Mouse (Mus musculus): ENCODE results near the gene Ska3. TPM values are rescaled to one million over a fixed set of nuclear protein-coding genes. Genes with fewer than 3 reads are reported as not detected.

The Ska3 gene
- polyA plus RNA-seq, 1 experiment = not detected

DNA sequence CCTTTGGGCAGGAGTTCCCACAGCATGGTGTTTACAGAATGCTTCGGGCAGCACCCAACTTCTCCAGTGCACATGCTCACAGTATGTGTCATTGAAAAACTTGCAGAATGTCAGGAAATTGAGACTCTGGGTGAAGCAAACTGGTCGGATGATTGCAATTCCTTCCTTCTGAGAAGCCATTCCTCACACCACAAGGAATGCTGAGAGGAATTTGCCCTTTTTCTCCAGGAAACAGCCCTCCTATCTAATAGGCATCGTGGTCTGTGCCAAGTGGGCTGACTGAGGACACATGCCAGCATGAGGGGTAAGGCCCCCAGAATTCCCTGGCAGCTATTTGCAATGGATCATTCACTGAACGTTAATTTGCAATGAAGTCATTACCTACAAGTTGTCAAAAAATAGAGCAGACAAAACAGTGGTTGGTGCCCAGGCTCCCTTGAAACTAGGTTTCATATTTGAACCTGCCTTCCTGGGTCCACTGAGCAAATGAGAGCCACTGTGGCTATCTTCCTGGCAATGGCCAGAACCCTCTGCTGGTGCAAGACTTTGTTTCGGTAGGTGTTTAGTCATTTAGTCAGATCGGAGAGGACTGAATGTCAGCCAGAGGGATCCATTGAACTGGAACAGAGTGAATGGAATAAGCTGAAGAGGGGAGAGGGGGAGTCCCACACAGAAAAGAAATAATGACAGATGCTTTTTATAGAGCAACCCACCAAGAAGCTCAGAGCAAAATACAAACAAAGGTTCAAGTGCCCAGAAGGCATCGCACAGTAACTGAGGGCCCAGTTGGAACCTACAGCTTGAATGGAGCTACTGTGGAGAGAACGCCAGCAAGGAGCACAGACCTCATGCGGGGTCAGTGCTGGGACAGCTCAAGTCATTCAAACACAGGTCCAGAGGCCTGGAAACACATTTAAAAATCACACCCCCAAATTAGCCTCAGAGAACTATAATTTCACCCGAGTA, 65.3 kb downstream of the Ska3 start:
- H3K27ac ChIP-seq (replicated peaks; ENCODE audit: low read depth, low read length) = no peak overlapping the region
- H3K4me3 ChIP-seq (ENCODE audit: insufficient read depth, low read depth, low read length) = no peak overlapping the region
- H3K4me1 ChIP-seq (ENCODE audit: control insufficient read depth, insufficient read depth, insufficient read length, low read length) = no peaks in the 10 kb centered on the region

DNA sequence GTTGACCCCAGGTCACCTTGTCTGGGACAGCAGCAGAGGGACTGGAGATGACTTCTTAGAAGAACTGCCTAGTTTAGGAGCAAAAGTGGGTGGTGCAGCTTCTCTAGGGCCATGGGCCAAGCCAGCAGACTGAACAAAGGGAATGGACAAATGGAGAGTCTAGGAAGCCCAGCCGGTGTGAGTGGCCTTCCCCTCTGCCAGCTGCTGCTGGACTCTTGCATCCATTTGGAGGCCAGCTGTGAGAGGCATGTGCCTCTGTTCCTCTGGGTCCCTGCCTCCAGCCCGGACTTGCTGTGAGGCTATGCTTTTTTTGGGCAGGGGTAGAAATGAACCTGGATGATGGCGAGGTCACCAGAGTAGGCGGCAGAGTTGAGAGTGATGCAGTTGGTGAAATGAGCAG, 67.7 kb downstream of the Ska3 start, which contains the start of gene Lats2:
TSS of gene Lats2 (minus strand) at position 152 of the 400 bp plus-strand sequence.
- no peak within 1 kb of the TSS for H3K27ac ChIP-seq (replicated peaks; ENCODE audit: low read depth, low read length)

More for the DNA sequence above, 67.7 kb downstream of the Ska3 start, which contains the start of gene Lats2:
- H3K4me3 ChIP-seq (ENCODE audit: insufficient read depth, low read depth, low read length) = no peak within 1 kb of the TSS
- H3K4me1 ChIP-seq (ENCODE audit: control insufficient read depth, insufficient read depth, insufficient read length, low read length) = no peaks in the 10 kb centered on the region

Other genes starting within 250 kb of the Ska3 start
- 5.5 and 5.9 TPM in 2 replicates for gene Xpo4, start 160.8 kb downstream of the Ska3 start, polyA plus RNA-seq (2012; ENCODE audit: insufficient read depth, insufficient read length, missing spikeins)
- not detected in 2 replicates for gene Gm49361, start 80.1 kb downstream of the Ska3 start, polyA plus RNA-seq (2012; ENCODE audit: insufficient read depth, insufficient read length, missing spikeins)
- 19.5 and 20.1 TPM in 2 replicates for gene Lats2, start 67.8 kb downstream of the Ska3 start, polyA plus RNA-seq (2012; ENCODE audit: insufficient read depth, insufficient read length, missing spikeins)
- gene Sap18, start 28.0 kb downstream of the Ska3 start, polyA plus RNA-seq (2012; ENCODE audit: insufficient read depth, insufficient read length, missing spikeins) = 55.9 and 69.4 TPM in 2 replicates
- gene Mrpl57, start within 50 bp of the Ska3 start, polyA plus RNA-seq (2012; ENCODE audit: insufficient read depth, insufficient read length, missing spikeins) = 117 and 149 TPM in 2 replicates
- 5.1 and 11.0 TPM in 2 replicates for gene Zdhhc20, start 64.1 kb upstream of the Ska3 start, polyA plus RNA-seq (2012; ENCODE audit: insufficient read depth, insufficient read length, missing spikeins)
- 35.7 and 41.8 TPM in 2 replicates for gene Micu2, start 173.1 kb upstream of the Ska3 start, polyA plus RNA-seq (2012; ENCODE audit: insufficient read depth, insufficient read length, missing spikeins)
- gene Fgf9, start 244.4 kb upstream of the Ska3 start, polyA plus RNA-seq (2012; ENCODE audit: insufficient read depth, insufficient read length, missing spikeins) = 1.3 and 2.9 TPM in 2 replicates